Mouse (Mus musculus) urinary bladder, postnatal 36 days (tissue): ENCODE data around the gene Tardbp.

Source experiments
- DNase-seq, 2 experiments: peaks; one replicate each; pipeline ENCODE4 v3.0.0; 2022; ENCODE audit warnings: low spot score in 2 of 2, mixed read lengths in 1 of 2

Tardbp gene

GRCm38 (mm10) chr4:148602357-148603120 lies 24.3 kb downstream of the Tardbp start, which contains the start of gene Masp2:
TSS of gene Masp2 (plus strand) at chr4:148602554.
- no peak for DNase-seq

- DNase-seq: no peak
Observed at GRCm38 (mm10) chr4:148601871-148602270, 24.9 kb downstream of the Tardbp start.

- DNase-seq: no peak
Observed at GRCm38 (mm10) chr4:148600316-148600715, 26.5 kb downstream of the Tardbp start.

GRCm38 (mm10) chr4:148598826-148599225 lies 28.0 kb downstream of the Tardbp start:
- DNase-seq: no peak

GRCm38 (mm10) chr4:148596731-148597130 lies 30.1 kb downstream of the Tardbp start:
- DNase-seq: no peak

GRCm38 (mm10) chr4:148595916-148596315 lies 30.9 kb downstream of the Tardbp start:
- no peak for DNase-seq

- DNase-seq: no peak
Observed at GRCm38 (mm10) chr4:148593996-148594395, 32.8 kb downstream of the Tardbp start.

GRCm38 (mm10) chr4:148591637-148592380 lies 35.0 kb downstream of the Tardbp start:
- DNase-seq: no peak

- peak; percentile 95 to 98 for DNase-seq
Observed at GRCm38 (mm10) chr4:148591171-148591630, 35.6 kb downstream of the Tardbp start, which contains the start of gene Srm. TSS of gene Srm (plus strand) at chr4:148591503.

- no peak for DNase-seq
Observed at GRCm38 (mm10) chr4:148590421-148591170, 36.2 kb downstream of the Tardbp start.

- peak in 1 of 2 experiments; percentile 31 for DNase-seq
Observed at GRCm38 (mm10) chr4:148589565-148589964, 37.3 kb downstream of the Tardbp start.

- no peak for DNase-seq
Observed at GRCm38 (mm10) chr4:148588793-148589192, 38.0 kb downstream of the Tardbp start.

- no peak for DNase-seq
Observed at GRCm38 (mm10) chr4:148586648-148587047, 40.2 kb downstream of the Tardbp start.

GRCm38 (mm10) chr4:148583257-148583656 lies 43.6 kb downstream of the Tardbp start:
- no peak for DNase-seq

GRCm38 (mm10) chr4:148581422-148581821 lies 45.4 kb downstream of the Tardbp start:
- DNase-seq: no peak

- DNase-seq: no peak
Observed at GRCm38 (mm10) chr4:148580765-148581164, 46.1 kb downstream of the Tardbp start.

- peak in 1 of 2 experiments; percentile 57 for DNase-seq
Observed at GRCm38 (mm10) chr4:148573222-148573621, 53.6 kb downstream of the Tardbp start.

- DNase-seq: peak in 1 of 2 experiments; percentile 44
Observed at GRCm38 (mm10) chr4:148570693-148571295, 56.0 kb downstream of the Tardbp start.

- DNase-seq: no peak
Observed at GRCm38 (mm10) chr4:148570138-148570537, 56.7 kb downstream of the Tardbp start.

GRCm38 (mm10) chr4:148563595-148563994 lies 63.2 kb downstream of the Tardbp start:
- peak; percentile 46 to 65 for DNase-seq

- no peak for DNase-seq
Observed at GRCm38 (mm10) chr4:148562676-148563075, 64.1 kb downstream of the Tardbp start.
